Mouse (Mus musculus): ENCODE measurements around the gene Myh11.
"Not testable (repeated sequence)": the region's sequence is repeated elsewhere in the genome, so short reads cannot be mapped to it uniquely, and the experiment has no call there.

Myh11 gene

GRCm38 (mm10) chr16:14160941-14161340 lies 130.2 kb downstream of the Myh11 start:
- DNase-seq, result no peak

GRCm38 (mm10) chr16:14159746-14160131 lies 131.4 kb downstream of the Myh11 start:
- peak; percentile 75 to 81 for DNase-seq

- peak; percentile 99 to 100 for DNase-seq
Observed at GRCm38 (mm10) chr16:14158936-14159745, 132.0 kb downstream of the Myh11 start.

- DNase-seq, result no peak
Observed at GRCm38 (mm10) chr16:14158536-14158935, 132.6 kb downstream of the Myh11 start.

- no peak for DNase-seq
Observed at GRCm38 (mm10) chr16:14156312-14156711, 134.9 kb downstream of the Myh11 start.

- DNase-seq, result not testable (repeated sequence)
Observed at GRCm38 (mm10) chr16:14155638-14156037, 135.5 kb downstream of the Myh11 start.

GRCm38 (mm10) chr16:14151718-14152117 lies 139.5 kb downstream of the Myh11 start:
- DNase-seq, result no peak

GRCm38 (mm10) chr16:14147712-14148111 lies 143.5 kb downstream of the Myh11 start:
- no peak for DNase-seq
